Comparison of ENCODE assay signal across 24 mouse cellular contexts in genomic region chr4:107221524-107221923, GRCm38 (mm10). TPM values are rescaled to one million over a fixed set of nuclear protein-coding genes. Genes with fewer than 3 reads are reported as not detected.
DNase-seq lines count a peak whose midpoint lies in the region; ATAC-seq lines count a peak whose summit lies in the region.
"Had no signal": no experiment of that assay in that cellular context is flagged by ENCODE, and none has a peak within 500 bp of the region (broad histone marks: within the 10 kb centered on the region; RNA-seq: fewer than 3 reads in every experiment).

No protein-coding gene starts in this region.

- H3K4me1 ChIP-seq in embryonic facial prominence, embryonic 10.5 days, result peaks cover 3% of the 10 kb centered on the region; the same call in 1 of the 2 replicates
- H3K4me1 ChIP-seq: forebrain, embryonic 15.5 days; hindbrain, embryonic 12.5 days; limb, embryonic 15.5 days; midbrain, embryonic 12.5 days; neural tube, embryonic 15.5 days had no signal

- peak; percentile 19 for DNase-seq in cerebellum, adult 11-12 months
- DNase-seq in lung, postnatal 36 days, result peak; percentile 23
- DNase-seq in lung, postnatal 25 days (ENCODE audit: low spot score), result no peak
- peak; percentile 36 to 49 for DNase-seq in cerebellum, postnatal 10 days
- DNase-seq in frontal cortex, postnatal 14 days (ENCODE audit: low spot score in 2 of 2), result no peak
- no peak for DNase-seq in embryonic facial prominence, embryonic 10.5 days (ENCODE audit: low spot score)
- DNase-seq: adrenal gland, adult 8-10 months; embryo, embryonic 11 days; gastrocnemius, postnatal 10 days; kidney, adult 18-20 months; left cerebral cortex, postnatal 4 days; lung, postnatal 10 days; thymus, adult 2 months; thymus, postnatal 4 days had no signal

- no peaks in the 10 kb centered on the region for H3K36me3 ChIP-seq in embryonic facial prominence, embryonic 10.5 days (replicated peaks)
- H3K36me3 ChIP-seq: forebrain, embryonic 15.5 days; heart, embryonic 12.5 days; hindbrain, embryonic 12.5 days; limb, embryonic 15.5 days; midbrain, embryonic 12.5 days; neural tube, embryonic 15.5 days had no signal

- WGBS in embryonic facial prominence, embryonic 10.5 days, result 89% methylated on average over 5 of the region's 5 CpGs

- no peak overlapping the region for H3K27ac ChIP-seq in embryonic facial prominence, embryonic 10.5 days (replicated peaks)
- H3K27ac ChIP-seq: forebrain, embryonic 15.5 days; hindbrain, embryonic 12.5 days; limb, embryonic 15.5 days; midbrain, embryonic 12.5 days; neural tube, embryonic 15.5 days; stomach, postnatal 0 days had no signal

- H3K9me3 ChIP-seq in embryonic facial prominence, embryonic 10.5 days, result no peaks in the 10 kb centered on the region
- H3K9me3 ChIP-seq: forebrain, embryonic 15.5 days; heart, embryonic 12.5 days; hindbrain, embryonic 12.5 days; limb, embryonic 15.5 days; midbrain, embryonic 12.5 days; neural tube, embryonic 15.5 days had no signal

- no peaks in the 10 kb centered on the region for H3K27me3 ChIP-seq in embryonic facial prominence, embryonic 10.5 days (replicated peaks; ENCODE audit: low read depth, poor library complexity, severe bottlenecking)
- H3K27me3 ChIP-seq: forebrain, embryonic 15.5 days; hindbrain, embryonic 12.5 days; limb, embryonic 15.5 days; midbrain, embryonic 12.5 days; neural tube, embryonic 15.5 days had no signal

- H3K4me3 ChIP-seq in embryonic facial prominence, embryonic 10.5 days, result no peak overlapping the region
- H3K4me3 ChIP-seq: forebrain, embryonic 15.5 days; heart, embryonic 12.5 days; hindbrain, embryonic 12.5 days; limb, embryonic 15.5 days; midbrain, embryonic 12.5 days; neural tube, embryonic 15.5 days had no signal

- ATAC-seq in cerebellum, adult (ENCODE audit: insufficient number of reproducible peaks, low FRiP score, low TSS enrichment), result no peak
- ATAC-seq: forebrain, embryonic 15.5 days had no signal

RNA-seq across cellular contexts. Expression of gene Ldlrad1, which starts 12.5 kb away (rescaled TPM):
- polyA plus RNA-seq in embryonic facial prominence, embryonic 10.5 days (2016; fragmentation: Nextera tagmentation; extraction: Ambion mirVana), result not detected in 2 replicates
- polyA plus RNA-seq: embryonic facial prominence, embryonic 14.5 days; forebrain, embryonic 15.5 days; heart, embryonic 12.5 days; hindbrain, embryonic 12.5 days; kidney, embryonic 16.5 days; limb, embryonic 15.5 days; midbrain, embryonic 12.5 days; neural tube, embryonic 15.5 days had no signal

RNA-seq across cellular contexts. Expression of gene Lrrc42, which starts 31.8 kb away (rescaled TPM):
- polyA plus RNA-seq in embryonic facial prominence, embryonic 10.5 days (2016; fragmentation: Nextera tagmentation; extraction: Ambion mirVana), result 80.0 and 83.3 TPM in 2 replicates

RNA-seq across cellular contexts. Expression of gene Hspb11, which starts 31.9 kb away (rescaled TPM):
- polyA plus RNA-seq in embryonic facial prominence, embryonic 10.5 days (2016; fragmentation: Nextera tagmentation; extraction: Ambion mirVana), result 22.2 and 24.6 TPM in 2 replicates

RNA-seq across cellular contexts. Expression of gene Tceanc2, which starts 42.6 kb away (rescaled TPM):
- polyA plus RNA-seq in embryonic facial prominence, embryonic 10.5 days (2016; fragmentation: Nextera tagmentation; extraction: Ambion mirVana), result 20.7 and 42.7 TPM in 2 replicates

RNA-seq across cellular contexts. Expression of gene Tmem59, which starts 43.3 kb away (rescaled TPM):
- polyA plus RNA-seq in embryonic facial prominence, embryonic 10.5 days (2016; fragmentation: Nextera tagmentation; extraction: Ambion mirVana), result 266 and 281 TPM in 2 replicates

Comparison
In these comparisons a context has a peak if more than half of its experiments do, and no peak if none do; other contexts are left out.
1. DNase-seq: peak in cerebellum, adult 11-12 months (single experiment), lung, postnatal 36 days (single experiment) and cerebellum, postnatal 10 days (2 of 2); none in lung, postnatal 25 days (single experiment), frontal cortex, postnatal 14 days (0 of 2) and embryonic facial prominence, embryonic 10.5 days (single experiment).